In genomic region chr10:20798400-20798799, GRCm38 (mm10) we compare ENCODE assay signal across 15 mouse cellular contexts.
"Had no signal": no experiment of that assay in that cellular context is flagged by ENCODE, and none has a peak within 500 bp of the region (broad histone marks: within the 10 kb centered on the region; RNA-seq: fewer than 3 reads in every experiment).

No protein-coding gene starts in this region.

- H3K4me3 ChIP-seq: kidney, embryonic 15.5 days; left cerebral cortex, adult 2 months; limb, embryonic 10.5 days; megakaryocyte, embryonic 14.5 days; midbrain, embryonic 13.5 days; myocyte; neural tube, embryonic 15.5 days had no signal

- H3K4me1 ChIP-seq: kidney, embryonic 15.5 days; limb, embryonic 10.5 days; midbrain, embryonic 13.5 days; neural tube, embryonic 15.5 days had no signal

- H3K27ac ChIP-seq: kidney, embryonic 15.5 days; left cerebral cortex, adult 2 months; limb, embryonic 10.5 days; midbrain, embryonic 13.5 days; neural tube, embryonic 15.5 days had no signal

- H3K27me3 ChIP-seq: kidney, embryonic 15.5 days; megakaryocyte, embryonic 14.5 days; midbrain, embryonic 13.5 days; neural tube, embryonic 15.5 days had no signal

- DNase-seq: kidney, adult 2 months; kidney, postnatal 14 days; lung, adult 2 months; lung, postnatal 36 days; thymus, adult 18-20 months; thymus, postnatal 14 days had no signal

- H3K36me3 ChIP-seq: kidney, embryonic 15.5 days; limb, embryonic 10.5 days; midbrain, embryonic 13.5 days; neural tube, embryonic 15.5 days had no signal

- H3K9ac ChIP-seq: kidney, embryonic 15.5 days; midbrain, embryonic 13.5 days; neural tube, embryonic 15.5 days had no signal

- H3K4me2 ChIP-seq: kidney, embryonic 15.5 days; midbrain, embryonic 13.5 days; neural tube, embryonic 15.5 days had no signal

- H3K9me3 ChIP-seq: kidney, embryonic 15.5 days; limb, embryonic 10.5 days; megakaryocyte, embryonic 14.5 days; midbrain, embryonic 13.5 days; neural tube, embryonic 15.5 days had no signal

- ATAC-seq: intestine, embryonic 16.5 days; lung, postnatal 0 days; midbrain, embryonic 13.5 days had no signal
